Mouse (Mus musculus) heart, adult 8-10 months (tissue): ENCODE data around the gene Gm7879. TPM values are rescaled to one million over a fixed set of nuclear protein-coding genes. Genes with fewer than 3 reads are reported as not detected.

ENCODE experiments used
- DNase-seq: peaks from one replicate; pipeline ENCODE4 v3.0.0; 2022; ENCODE audit warnings: low spot score
- total RNA-seq, 4 experiments: library from RNA; stranded (reverse); gene quantifications; 2 replicates each; pipeline ENCODE4 v1.2.4; 2022

Gm7879 gene
- total RNA-seq, 4 experiments from 2014 or later: 7.8 to 9.7 (median 8.4) TPM

- DNase-seq: peak; percentile 3
These were observed 35.3 kb downstream of the Gm7879 start for GRCm38 (mm10) chr5:43948111-43948743.

- peak; percentile 33 for DNase-seq
These were observed 35.9 kb downstream of the Gm7879 start for GRCm38 (mm10) chr5:43948748-43949275.

- DNase-seq: no peak
These were observed 40.3 kb downstream of the Gm7879 start for GRCm38 (mm10) chr5:43953241-43953640.

GRCm38 (mm10) chr5:43959884-43960440 is 47.0 kb downstream of the Gm7879 start:
- DNase-seq: no peak

- no peak for DNase-seq
These were observed 48.1 kb downstream of the Gm7879 start for GRCm38 (mm10) chr5:43961056-43961455.

Other genes starting within 250 kb of the Gm7879 start
- gene Bst1, start 94.3 kb upstream of the Gm7879 start, total RNA-seq: 1 to 10 TPM; 1.7 to 3.6 (median 2.3) TPM
- gene Fbxl5, start 91.5 kb upstream of the Gm7879 start, total RNA-seq: 10 to 100 TPM; 36.4 to 43.2 (median 38.0) TPM
- gene Cd38, start 44.6 kb upstream of the Gm7879 start, total RNA-seq: 1 to 10 TPM; 5.8 to 9.5 (median 6.5) TPM
- under 1 TPM in 3 of 4 experiments, not detected in 1; 0.22 to 0.28 (median 0.22) TPM for gene Fgfbp1, start 68.6 kb downstream of the Gm7879 start, total RNA-seq
- 10 to 100 TPM in 2 of 4 experiments, 1 to 10 TPM in 2; 7.3 to 10.9 (median 9.0) TPM for gene Prom1, start 188.9 kb downstream of the Gm7879 start, total RNA-seq